Mouse (Mus musculus) C2C12 (cell line): ENCODE data around the gene Ttll11.

Source experiments
- CEBPB ChIP-seq: IDR thresholded peaks from one replicate; pipeline ENCODE4 v1.6.1; 2011; ENCODE audit warnings: low read depth, mild to moderate bottlenecking, control low read depth, moderate library complexity
- CTCF ChIP-seq: IDR thresholded peaks from one replicate; pipeline ENCODE4 v1.5.1; 2011; ENCODE audit not compliant: control insufficient read depth, insufficient read depth, insufficient read length
- FOSL1 ChIP-seq: IDR thresholded peaks from one replicate; pipeline ENCODE4 v1.8.0; 2011; ENCODE audit warnings: mild to moderate bottlenecking, low read length; ENCODE audit not compliant: poor library complexity, insufficient read depth, severe bottlenecking
- MYOD1 ChIP-seq: IDR thresholded peaks from one replicate; pipeline ENCODE4 v1.6.1; 2011; ENCODE audit warnings: low read depth; ENCODE audit not compliant: control insufficient read depth, insufficient read length

GRCm38 (mm10) chr2:35863284-35863683 is 116.4 kb downstream of the Ttll11 start:
- TF ChIP-seq FOSL1, result no peak
- no peak for TF ChIP-seq CEBPB
- no peak for TF ChIP-seq MYOD1
- no peak for TF ChIP-seq CTCF
